Comparison of ENCODE assay signal across 17 mouse cellular contexts in the genomic region with DNA sequence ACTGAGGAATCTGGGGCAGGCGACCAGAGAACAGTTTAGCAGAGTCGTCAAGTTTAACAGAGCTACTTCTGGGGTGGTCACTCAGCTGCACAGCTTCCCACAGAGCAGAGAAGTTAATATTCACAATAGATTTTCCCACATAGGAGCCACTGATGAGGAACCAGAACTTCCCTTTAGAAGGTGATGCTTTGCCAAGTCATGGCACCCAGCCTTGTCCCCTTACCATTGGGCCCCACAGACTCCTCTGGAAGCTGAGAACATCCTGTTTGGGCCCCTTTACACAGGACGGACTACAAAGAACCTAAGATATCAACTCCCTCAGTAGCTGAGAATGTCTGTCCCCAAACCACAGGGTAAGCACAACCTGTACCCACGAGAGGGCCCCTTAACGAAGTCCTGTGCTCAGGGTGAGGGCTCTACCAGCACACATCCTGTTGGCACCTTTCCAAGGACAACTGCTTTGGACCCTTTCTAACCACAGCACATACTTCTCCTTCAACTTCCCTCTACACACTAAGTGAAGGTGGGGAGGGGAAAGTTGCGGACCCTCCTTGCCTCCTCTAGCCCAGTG. TPM values are rescaled to one million over a fixed set of nuclear protein-coding genes. Genes with fewer than 3 reads are reported as not detected.
DNase-seq lines count a peak whose midpoint lies in the region; ATAC-seq lines count a peak whose summit lies in the region.
"Had no signal": no experiment of that assay in that cellular context is flagged by ENCODE, and none has a peak within 500 bp of the region (broad histone marks: within the 10 kb centered on the region; RNA-seq: fewer than 3 reads in every experiment).

No protein-coding gene starts in this region.

- H3K27ac ChIP-seq in heart, embryonic 16.5 days (ENCODE audit: low read length), result no peak overlapping the region
- H3K27ac ChIP-seq in forebrain, embryonic 13.5 days, result no peak overlapping the region
- no peak overlapping the region for H3K27ac ChIP-seq in heart, embryonic 11.5 days (ENCODE audit: low read depth, low read length)
- H3K27ac ChIP-seq: heart, embryonic 13.5 days; hindbrain, postnatal 0 days; kidney, postnatal 0 days; neural tube, embryonic 12.5 days; stomach, embryonic 15.5 days had no signal

- no peaks in the 10 kb centered on the region for H3K27me3 ChIP-seq in heart, embryonic 16.5 days (ENCODE audit: control insufficient read depth, insufficient read depth, low read length)
- no peaks in the 10 kb centered on the region for H3K27me3 ChIP-seq in forebrain, embryonic 13.5 days
- H3K27me3 ChIP-seq in heart, embryonic 11.5 days (ENCODE audit: control insufficient read depth, insufficient read depth, low read length), result no peaks in the 10 kb centered on the region
- H3K27me3 ChIP-seq: heart, embryonic 13.5 days; megakaryocyte, embryonic 14.5 days; neural tube, embryonic 12.5 days; stomach, embryonic 15.5 days had no signal

- 0 out of 2 replicates have a peak, but pooled peaks have one; percentile 29 for ATAC-seq in heart, embryonic 16.5 days (replicated peaks; ENCODE audit: extremely low read depth, insufficient read depth, low FRiP score)
- ATAC-seq in common myeloid progenitor, adult 5-6 weeks (replicated peaks; ENCODE audit: low read depth, poor library complexity, severe bottlenecking), result peak; percentile 85
- 0 out of 2 replicates have a peak, but pooled peaks have one; percentile 27 for ATAC-seq in monocyte, adult 5-6 weeks (replicated peaks; ENCODE audit: insufficient number of reproducible peaks, low FRiP score, low TSS enrichment, poor library complexity, severe bottlenecking)
- no peak for ATAC-seq in forebrain, embryonic 13.5 days
- ATAC-seq in heart, embryonic 11.5 days (replicated peaks; ENCODE audit: insufficient number of reproducible peaks, low FRiP score, low TSS enrichment), result no peak
- ATAC-seq: hindbrain, postnatal 0 days had no signal

- no peak overlapping the region for H3K4me2 ChIP-seq in heart, embryonic 16.5 days (ENCODE audit: low read depth, low read length)
- H3K4me2 ChIP-seq in forebrain, embryonic 13.5 days, result no peak overlapping the region
- H3K4me2 ChIP-seq in heart, embryonic 11.5 days, result no peak overlapping the region
- H3K4me2 ChIP-seq: heart, embryonic 13.5 days; neural tube, embryonic 12.5 days; stomach, embryonic 15.5 days had no signal

- H3K4me3 ChIP-seq in heart, embryonic 16.5 days (ENCODE audit: low read length), result no peak overlapping the region
- no peak overlapping the region for H3K4me3 ChIP-seq in forebrain, embryonic 13.5 days
- no peak overlapping the region for H3K4me3 ChIP-seq in heart, embryonic 11.5 days (ENCODE audit: low read depth, low read length)
- H3K4me3 ChIP-seq: heart, embryonic 13.5 days; megakaryocyte, embryonic 14.5 days; neural tube, embryonic 12.5 days; stomach, embryonic 15.5 days had no signal

- H3K36me3 ChIP-seq in heart, embryonic 16.5 days (ENCODE audit: control insufficient read depth, insufficient read depth), result no peaks in the 10 kb centered on the region
- no peaks in the 10 kb centered on the region for H3K36me3 ChIP-seq in forebrain, embryonic 13.5 days (ENCODE audit: poor library complexity, severe bottlenecking)
- no peaks in the 10 kb centered on the region for H3K36me3 ChIP-seq in heart, embryonic 11.5 days (ENCODE audit: control insufficient read depth, insufficient read depth, low read length)
- H3K36me3 ChIP-seq: heart, embryonic 13.5 days; neural tube, embryonic 12.5 days; stomach, embryonic 15.5 days had no signal

- H3K4me1 ChIP-seq in heart, embryonic 16.5 days (ENCODE audit: control insufficient read depth, insufficient read depth, low read length), result no peaks in the 10 kb centered on the region
- H3K4me1 ChIP-seq in forebrain, embryonic 13.5 days, result no peaks in the 10 kb centered on the region
- H3K4me1 ChIP-seq in heart, embryonic 11.5 days (ENCODE audit: control insufficient read depth, insufficient read depth, low read length), result no peaks in the 10 kb centered on the region
- H3K4me1 ChIP-seq: heart, embryonic 13.5 days; neural tube, embryonic 12.5 days; stomach, embryonic 15.5 days had no signal

- intact Hi-C loops in heart, postnatal 14 days (cut with DNase I), result no loop called here

- no peak for DNase-seq in heart, postnatal 14 days
- DNase-seq in CD4-positive helper T cell, adult 2 months (ENCODE audit: low read depth, low spot score), result peak; percentile 30
- no peak for DNase-seq in embryo, embryonic 10.5 days (ENCODE audit: low spot score)
- DNase-seq: layer of hippocampus, postnatal 36 days; right cerebral cortex, adult 18-20 months had no signal

- WGBS in heart, embryonic 16.5 days, result 52% methylated on average over 6 of the region's 6 CpGs
- WGBS in forebrain, embryonic 13.5 days, result 85% methylated on average over 6 of the region's 6 CpGs
- 67% methylated on average over 6 of the region's 6 CpGs for WGBS in heart, embryonic 11.5 days (ENCODE audit: insufficient replicate concordance)

- H3K9ac ChIP-seq in heart, embryonic 16.5 days (ENCODE audit: low read length), result no peak overlapping the region
- no peak overlapping the region for H3K9ac ChIP-seq in forebrain, embryonic 13.5 days
- no peak overlapping the region for H3K9ac ChIP-seq in heart, embryonic 11.5 days (ENCODE audit: low read depth, low read length)
- H3K9ac ChIP-seq: heart, embryonic 13.5 days; neural tube, embryonic 12.5 days; stomach, embryonic 15.5 days had no signal

- H3K9me3 ChIP-seq in heart, embryonic 16.5 days (replicated peaks; ENCODE audit: control insufficient read depth, low read length), result no peaks in the 10 kb centered on the region
- H3K9me3 ChIP-seq in forebrain, embryonic 13.5 days (replicated peaks), result no peaks in the 10 kb centered on the region; the same call in 1 of the 2 replicates
- H3K9me3 ChIP-seq in heart, embryonic 11.5 days (replicated peaks; ENCODE audit: control insufficient read depth, low read length), result no peaks in the 10 kb centered on the region
- H3K9me3 ChIP-seq: heart, embryonic 13.5 days; megakaryocyte, embryonic 14.5 days; neural tube, embryonic 12.5 days; stomach, embryonic 15.5 days had no signal

RNA-seq across cellular contexts. Expression of gene Olfm5, which starts 5.1 kb away (rescaled TPM):
- polyA plus RNA-seq in heart, embryonic 16.5 days (2015; fragmentation: Nextera tagmentation; extraction: Ambion mirVana), result 0.08 TPM in 1 of 2 replicates, not detected in the other
- not detected for total RNA-seq in heart, postnatal 14 days (2021)
- not detected in 2 replicates for total RNA-seq in common myeloid progenitor, adult 5-6 weeks (2017)
- total RNA-seq in monocyte, adult 5-6 weeks (2017), result not detected in 3 replicates
- not detected in 2 replicates for polyA plus RNA-seq in forebrain, embryonic 13.5 days (2015; fragmentation: Nextera tagmentation; extraction: Ambion mirVana)
- not detected in 2 replicates for polyA plus RNA-seq in heart, embryonic 11.5 days (2014; fragmentation: Nextera tagmentation; extraction: Ambion mirVana)
- total RNA-seq: hindbrain, postnatal 0 days; layer of hippocampus, postnatal 36 days had no signal
- polyA plus RNA-seq: cortical plate, adult 2 months; heart, embryonic 13.5 days; hindbrain, postnatal 0 days; kidney, postnatal 0 days; neural tube, embryonic 12.5 days; stomach, embryonic 15.5 days had no signal

RNA-seq across cellular contexts. Expression of gene Olfr648, which starts 13.5 kb away (rescaled TPM):
- 0.17 and 0.24 TPM in 2 replicates for polyA plus RNA-seq in heart, embryonic 16.5 days (2015; fragmentation: Nextera tagmentation; extraction: Ambion mirVana)
- not detected for total RNA-seq in heart, postnatal 14 days (2021)
- total RNA-seq in common myeloid progenitor, adult 5-6 weeks (2017), result not detected in 2 replicates
- not detected in 3 replicates for total RNA-seq in monocyte, adult 5-6 weeks (2017)
- 0.23 and 0.45 TPM in 2 replicates for polyA plus RNA-seq in forebrain, embryonic 13.5 days (2015; fragmentation: Nextera tagmentation; extraction: Ambion mirVana)
- polyA plus RNA-seq in heart, embryonic 11.5 days (2014; fragmentation: Nextera tagmentation; extraction: Ambion mirVana), result 0.24 and 0.30 TPM in 2 replicates
- total RNA-seq: hindbrain, postnatal 0 days had no signal

RNA-seq across cellular contexts. Expression of gene Ubqlnl, which starts 19.4 kb away (rescaled TPM):
- polyA plus RNA-seq in heart, embryonic 16.5 days (2015; fragmentation: Nextera tagmentation; extraction: Ambion mirVana), result not detected in 2 replicates
- total RNA-seq in heart, postnatal 14 days (2021), result not detected
- 0.05 TPM in 1 of 2 replicates, not detected in the other for total RNA-seq in common myeloid progenitor, adult 5-6 weeks (2017)
- total RNA-seq in monocyte, adult 5-6 weeks (2017), result not detected in 3 replicates
- polyA plus RNA-seq in forebrain, embryonic 13.5 days (2015; fragmentation: Nextera tagmentation; extraction: Ambion mirVana), result not detected in 2 replicates
- not detected in 2 replicates for polyA plus RNA-seq in heart, embryonic 11.5 days (2014; fragmentation: Nextera tagmentation; extraction: Ambion mirVana)
- total RNA-seq: hindbrain, postnatal 0 days; layer of hippocampus, postnatal 36 days had no signal
- polyA plus RNA-seq: cortical plate, adult 2 months; heart, embryonic 13.5 days; hindbrain, postnatal 0 days; kidney, postnatal 0 days; neural tube, embryonic 12.5 days; stomach, embryonic 15.5 days had no signal

RNA-seq across cellular contexts. Expression of gene Olfr649, which starts 26.1 kb away (rescaled TPM):
- polyA plus RNA-seq in heart, embryonic 16.5 days (2015; fragmentation: Nextera tagmentation; extraction: Ambion mirVana), result not detected in 2 replicates
- not detected for total RNA-seq in heart, postnatal 14 days (2021)
- not detected in 2 replicates for total RNA-seq in common myeloid progenitor, adult 5-6 weeks (2017)
- total RNA-seq in monocyte, adult 5-6 weeks (2017), result not detected in 3 replicates
- not detected in 2 replicates for polyA plus RNA-seq in forebrain, embryonic 13.5 days (2015; fragmentation: Nextera tagmentation; extraction: Ambion mirVana)
- not detected in 2 replicates for polyA plus RNA-seq in heart, embryonic 11.5 days (2014; fragmentation: Nextera tagmentation; extraction: Ambion mirVana)
- total RNA-seq: hindbrain, postnatal 0 days; layer of hippocampus, postnatal 36 days had no signal
- polyA plus RNA-seq: cortical plate, adult 2 months; heart, embryonic 13.5 days; hindbrain, postnatal 0 days; kidney, postnatal 0 days; neural tube, embryonic 12.5 days; stomach, embryonic 15.5 days had no signal

RNA-seq across cellular contexts. Expression of gene Ubqln3, which starts 26.6 kb away (rescaled TPM):
- not detected in 2 replicates for polyA plus RNA-seq in heart, embryonic 16.5 days (2015; fragmentation: Nextera tagmentation; extraction: Ambion mirVana)
- total RNA-seq in heart, postnatal 14 days (2021), result not detected
- total RNA-seq in common myeloid progenitor, adult 5-6 weeks (2017), result not detected in 2 replicates
- 0.21 TPM in 1 of 3 replicates, not detected in the others for total RNA-seq in monocyte, adult 5-6 weeks (2017)
- not detected in 2 replicates for polyA plus RNA-seq in forebrain, embryonic 13.5 days (2015; fragmentation: Nextera tagmentation; extraction: Ambion mirVana)
- not detected in 2 replicates for polyA plus RNA-seq in heart, embryonic 11.5 days (2014; fragmentation: Nextera tagmentation; extraction: Ambion mirVana)
- total RNA-seq: hindbrain, postnatal 0 days; layer of hippocampus, postnatal 36 days had no signal
- polyA plus RNA-seq: cortical plate, adult 2 months; heart, embryonic 13.5 days; hindbrain, postnatal 0 days; kidney, postnatal 0 days; neural tube, embryonic 12.5 days; stomach, embryonic 15.5 days had no signal

Comparison
In these comparisons a context has a peak if more than half of its experiments do, and no peak if none do; other contexts are left out.
1. ATAC-seq: peak in heart, embryonic 16.5 days (single experiment), common myeloid progenitor, adult 5-6 weeks (single experiment) and monocyte, adult 5-6 weeks (single experiment); none in forebrain, embryonic 13.5 days (single experiment) and heart, embryonic 11.5 days (single experiment).